Mouse (Mus musculus) forebrain, embryonic 14.5 days (tissue): Measurements from ENCODE around the gene Nrxn1. TPM values are rescaled to one million over a fixed set of nuclear protein-coding genes. Genes with fewer than 3 reads are reported as not detected.

Experiments used
- ATAC-seq: fragments of 200-750 bp; cut with Nextera tagmentation; 2 replicates; pipeline ENCODE4 v1.8.0; 2017; ENCODE audit warnings: mild to moderate bottlenecking, moderate library complexity
- DNase-seq: peaks from one replicate; pipeline ENCODE4 v3.0.0-alpha.2; 2015; ENCODE audit warnings: low spot score
- H3K27ac ChIP-seq: fragments of 300-500 bp; sonication (generic); 2 replicates; pipeline ENCODE4 v1.5.1; 2014; ENCODE audit warnings: low read depth, mild to moderate bottlenecking, control low read depth, low read length, moderate library complexity
- H3K27me3 ChIP-seq: fragments of 300-500 bp; sonication (generic); replicated peaks from 2 replicates; pipeline ENCODE4 v1.6.1; 2014; ENCODE audit warnings: low read length, control low read depth, mixed read lengths; ENCODE audit not compliant: control insufficient read depth, insufficient read depth
- H3K36me3 ChIP-seq: fragments of 300-500 bp; sonication (generic); 2 replicates; pipeline ENCODE4 v1.6.1; 2014; ENCODE audit warnings: low read length, control low read depth; ENCODE audit not compliant: control insufficient read depth, insufficient read depth
- H3K4me1 ChIP-seq: fragments of 300-500 bp; sonication (generic); 2 replicates; pipeline ENCODE4 v1.6.1; 2014; ENCODE audit warnings: antibody characterized with exemption, low read length, control low read depth; ENCODE audit not compliant: control insufficient read depth, insufficient read depth
- H3K4me2 ChIP-seq: fragments of 300-500 bp; sonication (generic); 2 replicates; pipeline ENCODE4 v1.6.1; 2014; ENCODE audit warnings: mild to moderate bottlenecking, control low read depth, low read length
- H3K4me3 ChIP-seq: fragments of 300-500 bp; sonication (generic); 2 replicates; pipeline ENCODE4 v1.5.1; 2014; ENCODE audit warnings: low read depth, low read length, control low read depth
- H3K9ac ChIP-seq: fragments of 300-500 bp; sonication (generic); 2 replicates; pipeline ENCODE4 v1.6.1; 2014; ENCODE audit warnings: mild to moderate bottlenecking, low read length, control low read depth, moderate library complexity
- H3K9me3 ChIP-seq: fragments of 300-500 bp; sonication (generic); replicated peaks from 2 replicates; pipeline ENCODE4 v1.6.1; 2016; ENCODE audit warnings: low read length, control low read depth, mixed read lengths; ENCODE audit not compliant: control insufficient read depth
- WGBS: fragments of 180-500 bp; shearing (Covaris S2); extraction: QIAGEN DNeasy Blood & Tissue Kit; methylation state at CpG from one replicate; pipeline ENCODE4 v1.1.7; 2014; 5-methylcytosine and 5-hydroxymethylcytosine counted together
- polyA plus RNA-seq: library from polyadenylated mRNA; unstranded; fragments of >200 nt; fragmentation: Nextera tagmentation; extraction: Ambion mirVana; gene quantifications from 2 replicates; pipeline ENCODE4 v1.2.1, GENCODE M21; 2014

The Nrxn1 gene
- polyA plus RNA-seq, 1 experiment from 2014 or later = 69.8 TPM

GRCm38 (mm10) chr17:90809197-90810163 lies 283.4 kb downstream of the Nrxn1 start:
- Histone ChIP-seq H3K27ac (no peak overlapping the region), H3K4me2 (no peak overlapping the region), H3K4me1 (no peaks in the 10 kb centered on the region), H3K9me3 (no peaks in the 10 kb centered on the region), H3K27me3 (no peaks in the 10 kb centered on the region), H3K9ac (no peak overlapping the region), H3K4me3 (no peak overlapping the region), H3K36me3 (no peaks in the 10 kb centered on the region)
- DNase-seq (peak; percentile 88), ATAC-seq (peak; percentile 80)
- 69% methylated on average over 8 of the region's 8 CpGs for WGBS

GRCm38 (mm10) chr17:90808256-90808655 lies 284.6 kb downstream of the Nrxn1 start:
- H3K9me3 ChIP-seq = no peaks in the 10 kb centered on the region
- no peaks in the 10 kb centered on the region for H3K36me3 ChIP-seq
- no peak overlapping the region for H3K4me2 ChIP-seq
- no peaks in the 10 kb centered on the region for H3K4me1 ChIP-seq
- no peak overlapping the region for H3K9ac ChIP-seq
- ATAC-seq (no peak), DNase-seq (no peak)
- 71% methylated on average over 2 of the region's 2 CpGs for WGBS
- H3K27ac ChIP-seq = no peak overlapping the region
- H3K4me3 ChIP-seq = no peak overlapping the region
- no peaks in the 10 kb centered on the region for H3K27me3 ChIP-seq

GRCm38 (mm10) chr17:90807199-90807598 lies 285.7 kb downstream of the Nrxn1 start:
- no peak for DNase-seq
- Histone ChIP-seq H3K4me3 (no peak overlapping the region), H3K4me1 (no peaks in the 10 kb centered on the region), H3K4me2 (no peak overlapping the region), H3K27ac (no peak overlapping the region), H3K9me3 (no peaks in the 10 kb centered on the region), H3K27me3 (no peaks in the 10 kb centered on the region), H3K36me3 (no peaks in the 10 kb centered on the region), H3K9ac (no peak overlapping the region)
- ATAC-seq = no peak

GRCm38 (mm10) chr17:90798689-90799088 lies 294.2 kb downstream of the Nrxn1 start:
- H3K36me3 ChIP-seq = no peaks in the 10 kb centered on the region
- no peak overlapping the region for H3K9ac ChIP-seq
- H3K27ac ChIP-seq = no peak overlapping the region
- no peaks in the 10 kb centered on the region for H3K9me3 ChIP-seq
- WGBS = 89% methylated on average over 2 of the region's 2 CpGs
- H3K4me1 ChIP-seq = no peaks in the 10 kb centered on the region; the same call in 1 of the 2 replicates
- ATAC-seq (no peak), DNase-seq (no peak)
- no peak overlapping the region for H3K4me2 ChIP-seq
- H3K4me3 ChIP-seq = no peak overlapping the region
- H3K27me3 ChIP-seq = no peaks in the 10 kb centered on the region

- Histone ChIP-seq H3K36me3 (no peaks in the 10 kb centered on the region), H3K27ac (no peak overlapping the region), H3K9me3 (no peaks in the 10 kb centered on the region), H3K27me3 (no peaks in the 10 kb centered on the region), H3K4me2 (no peak overlapping the region), H3K4me1 (no peaks in the 10 kb centered on the region; the same call in 1 of the 2 replicates), H3K4me3 (no peak overlapping the region), H3K9ac (no peak overlapping the region)
- WGBS = 90% methylated on average over 2 of the region's 2 CpGs
- DNase-seq (no peak), ATAC-seq (no peak)
These were observed 295.1 kb downstream of the Nrxn1 start for GRCm38 (mm10) chr17:90797659-90798288.

- ATAC-seq (no peak), DNase-seq (no peak)
- no peak overlapping the region for H3K4me3 ChIP-seq
- H3K9me3 ChIP-seq = no peaks in the 10 kb centered on the region
- no peak overlapping the region for H3K4me2 ChIP-seq
- no peak overlapping the region for H3K27ac ChIP-seq
- H3K4me1 ChIP-seq = no peaks in the 10 kb centered on the region; the same call in 1 of the 2 replicates
- H3K27me3 ChIP-seq = no peaks in the 10 kb centered on the region
- H3K36me3 ChIP-seq = no peaks in the 10 kb centered on the region
- WGBS = 57% methylated on average over 2 of the region's 2 CpGs
- H3K9ac ChIP-seq = no peak overlapping the region
These were observed 295.9 kb downstream of the Nrxn1 start for GRCm38 (mm10) chr17:90796974-90797373.

GRCm38 (mm10) chr17:90788491-90789127 lies 304.3 kb downstream of the Nrxn1 start:
- ATAC-seq (peak; percentile 84), DNase-seq (peak; percentile 45)
- 77% methylated on average over 3 of the region's 3 CpGs for WGBS
- no peak overlapping the region for H3K4me2 ChIP-seq
- no peak overlapping the region for H3K27ac ChIP-seq
- H3K36me3 ChIP-seq = no peaks in the 10 kb centered on the region
- H3K9ac ChIP-seq = no peak overlapping the region
- no peaks in the 10 kb centered on the region for H3K9me3 ChIP-seq
- H3K4me1 ChIP-seq = no peaks in the 10 kb centered on the region
- H3K4me3 ChIP-seq = no peak overlapping the region
- no peaks in the 10 kb centered on the region for H3K27me3 ChIP-seq

- 22% methylated on average over 1 of the region's 1 CpGs for WGBS
- Histone ChIP-seq H3K36me3 (no peaks in the 10 kb centered on the region), H3K4me1 (no peaks in the 10 kb centered on the region), H3K9ac (no peak overlapping the region), H3K9me3 (no peaks in the 10 kb centered on the region), H3K4me3 (no peak overlapping the region), H3K4me2 (no peak overlapping the region), H3K27me3 (no peaks in the 10 kb centered on the region), H3K27ac (no peak overlapping the region)
- ATAC-seq (peak; percentile 81), DNase-seq (peak; percentile 20)
These were observed 304.8 kb downstream of the Nrxn1 start for GRCm38 (mm10) chr17:90788040-90788439.
